Mouse (Mus musculus) limb, embryonic 11.5 days (tissue): ENCODE measurements around the gene Ss18l2. TPM values are rescaled to one million over a fixed set of nuclear protein-coding genes. Genes with fewer than 3 reads are reported as not detected.
A peak's percentile ranks its signal among the peaks of the same experiment; 100 is the strongest.

Source experiments
- ATAC-seq: fragments of 200-750 bp; cut with Nextera tagmentation; 2 replicates; pipeline ENCODE4 v1.8.0; 2017; ENCODE audit warnings: low read depth; ENCODE audit not compliant: insufficient number of reproducible peaks, low FRiP score, low TSS enrichment
- DNase-seq: peaks from one replicate; pipeline ENCODE4 v3.0.0-alpha.2; 2015; ENCODE audit warnings: low spot score
- H3K27ac ChIP-seq: fragments of 300-500 bp; sonication (generic); replicated peaks from 2 replicates; pipeline ENCODE4 v1.5.1; 2014; ENCODE audit warnings: low read depth, mild to moderate bottlenecking, low read length
- H3K27me3 ChIP-seq: fragments of 300-500 bp; sonication (generic); 2 replicates; pipeline ENCODE4 v1.6.1; 2014; ENCODE audit warnings: mild to moderate bottlenecking, low read length, mixed read lengths; ENCODE audit not compliant: control insufficient read depth, insufficient read depth
- H3K36me3 ChIP-seq: fragments of 300-500 bp; sonication (generic); 2 replicates; pipeline ENCODE4 v1.6.1; 2014; ENCODE audit warnings: mild to moderate bottlenecking, low read length, moderate library complexity, mixed read lengths; ENCODE audit not compliant: control insufficient read depth, insufficient read depth
- H3K4me1 ChIP-seq: fragments of 300-500 bp; sonication (generic); 2 replicates; pipeline ENCODE4 v1.6.1; 2014; ENCODE audit warnings: low read length, mixed read lengths; ENCODE audit not compliant: control insufficient read depth, insufficient read depth
- H3K4me2 ChIP-seq: fragments of 300-500 bp; sonication (generic); 2 replicates; pipeline ENCODE4 v1.6.1; 2014; ENCODE audit warnings: low read depth, mild to moderate bottlenecking, moderate library complexity; ENCODE audit not compliant: severe bottlenecking
- H3K4me3 ChIP-seq: fragments of 300-500 bp; sonication (generic); 2 replicates; pipeline ENCODE4 v1.5.1; 2014; ENCODE audit warnings: low read depth, low read length
- H3K9ac ChIP-seq: fragments of 300-500 bp; sonication (generic); 2 replicates; pipeline ENCODE4 v1.6.1; 2014; ENCODE audit warnings: mild to moderate bottlenecking, low read length
- H3K9me3 ChIP-seq: fragments of 300-500 bp; sonication (generic); 2 replicates; pipeline ENCODE4 v1.6.1; 2016; ENCODE audit warnings: low read length; ENCODE audit not compliant: control insufficient read depth
- WGBS: fragments of 180-500 bp; shearing (Covaris S2); extraction: QIAGEN DNeasy Blood & Tissue Kit; methylation state at CpG from one replicate; pipeline ENCODE4 v1.1.7; 2014; 5-methylcytosine and 5-hydroxymethylcytosine counted together
- polyA plus RNA-seq: library from polyadenylated mRNA; unstranded; fragments of >200 nt; fragmentation: Nextera tagmentation; extraction: Ambion mirVana; gene quantifications from 2 replicates; pipeline ENCODE4 v1.2.1, GENCODE M21; 2014

Ss18l2 gene
- polyA plus RNA-seq, 1 experiment from 2014 or later, result 99.8 TPM

GRCm38 (mm10) chr9:121706029-121706675 lies 4.0 kb upstream of the Ss18l2 start:
- no peaks in the 10 kb centered on the region for H3K27me3 ChIP-seq
- no peak overlapping the region for H3K27ac ChIP-seq
- no peaks in the 10 kb centered on the region for H3K9me3 ChIP-seq
- H3K9ac ChIP-seq, result no peak overlapping the region
- peaks cover 14% of the 10 kb centered on the region for H3K4me1 ChIP-seq
- DNase-seq (no peak), ATAC-seq (no peak)
- no peaks in the 10 kb centered on the region for H3K36me3 ChIP-seq
- no peak overlapping the region for H3K4me3 ChIP-seq
- 78% methylated on average over 6 of the region's 6 CpGs for WGBS
- no peak overlapping the region for H3K4me2 ChIP-seq

- Histone ChIP-seq H3K27me3 (no peaks in the 10 kb centered on the region), H3K27ac (no peak overlapping the region), H3K9ac (no peak overlapping the region), H3K4me2 (no peak overlapping the region), H3K4me1 (peaks cover 14% of the 10 kb centered on the region), H3K9me3 (no peaks in the 10 kb centered on the region), H3K36me3 (peaks cover 2% of the 10 kb centered on the region; the same call in 1 of the 2 replicates), H3K4me3 (no peak overlapping the region)
- DNase-seq (no peak), ATAC-seq (no peak)
- WGBS, result 60% methylated on average over 6 of the region's 6 CpGs
Observed at GRCm38 (mm10) chr9:121707801-121708200, 2.3 kb upstream of the Ss18l2 start.

GRCm38 (mm10) chr9:121708506-121709486 lies 1.3 kb upstream of the Ss18l2 start:
- DNase-seq (no peak), ATAC-seq (no peak)
- no peaks in the 10 kb centered on the region for H3K27me3 ChIP-seq
- no peak overlapping the region for H3K4me3 ChIP-seq
- H3K9me3 ChIP-seq, result no peaks in the 10 kb centered on the region
- H3K4me2 ChIP-seq, result no peak overlapping the region
- 76% methylated on average over 7 of the region's 7 CpGs for WGBS
- H3K9ac ChIP-seq, result no peak overlapping the region; the same call in 1 of the 2 replicates
- peaks cover 12% of the 10 kb centered on the region for H3K4me1 ChIP-seq
- H3K27ac ChIP-seq, result no peak overlapping the region
- H3K36me3 ChIP-seq, result peaks cover 7% of the 10 kb centered on the region; the same call in 1 of the 2 replicates

GRCm38 (mm10) chr9:121710584-121710975 lies 451 bp downstream of the Ss18l2 start:
- 2% methylated on average over 18 of the region's 18 CpGs for WGBS
- H3K9me3 ChIP-seq, result no peaks in the 10 kb centered on the region
- peak overlapping the region; percentile 69 for H3K4me2 ChIP-seq
- ATAC-seq (no peak), DNase-seq (no peak)
- H3K27ac ChIP-seq, result peak overlapping the region; percentile 61; the same call in 1 of the 2 replicates
- peak overlapping the region; percentile 87 for H3K4me3 ChIP-seq
- no peaks in the 10 kb centered on the region for H3K27me3 ChIP-seq
- peaks cover 7% of the 10 kb centered on the region; the same call in 1 of the 2 replicates for H3K36me3 ChIP-seq
- peaks cover 2% of the 10 kb centered on the region for H3K4me1 ChIP-seq
- H3K9ac ChIP-seq, result peak overlapping the region; percentile 69

- peaks cover 7% of the 10 kb centered on the region; the same call in 1 of the 2 replicates for H3K36me3 ChIP-seq
- no peak for DNase-seq
- H3K27ac ChIP-seq, result no peak overlapping the region
- no peak overlapping the region for H3K9ac ChIP-seq
- H3K4me2 ChIP-seq, result no peak overlapping the region
- no peak overlapping the region for H3K4me3 ChIP-seq
- no peaks in the 10 kb centered on the region for H3K27me3 ChIP-seq
- H3K9me3 ChIP-seq, result no peaks in the 10 kb centered on the region
- H3K4me1 ChIP-seq, result peaks cover 7% of the 10 kb centered on the region; the same call in 1 of the 2 replicates
- no peak for ATAC-seq
- 84% methylated on average over 2 of the region's 2 CpGs for WGBS
Observed at GRCm38 (mm10) chr9:121717048-121717447, 6.9 kb downstream of the Ss18l2 start.

GRCm38 (mm10) chr9:121718070-121718705 lies 8.1 kb downstream of the Ss18l2 start:
- Histone ChIP-seq H3K27ac (peak overlapping the region; percentile 60; the same call in 1 of the 2 replicates), H3K4me2 (peak overlapping the region; percentile 62), H3K4me3 (peak overlapping the region; percentile 72), H3K4me1 (peaks cover 7% of the 10 kb centered on the region; the same call in 1 of the 2 replicates), H3K9ac (peak overlapping the region; percentile 59), H3K27me3 (no peaks in the 10 kb centered on the region), H3K9me3 (no peaks in the 10 kb centered on the region), H3K36me3 (peaks cover 2% of the 10 kb centered on the region; the same call in 1 of the 2 replicates)
- 69% methylated on average over 15 of the region's 15 CpGs for WGBS
- ATAC-seq (peak; percentile 15; the same call in 1 of the 2 replicates), DNase-seq (no peak)

- Histone ChIP-seq H3K27ac (peak within 1 kb of the TSS; percentile 93), H3K27me3 (no peaks in the 10 kb centered on the region), H3K9ac (peak within 1 kb of the TSS; percentile 91), H3K4me2 (peak within 1 kb of the TSS; percentile 85), H3K36me3 (no peaks in the 10 kb centered on the region), H3K9me3 (no peaks in the 10 kb centered on the region), H3K4me1 (peaks cover 7% of the 10 kb centered on the region; the same call in 1 of the 2 replicates), H3K4me3 (peak within 1 kb of the TSS; percentile 72)
- peak; percentile 97 for DNase-seq
- ATAC-seq, result peak; percentile 99
- WGBS, result under 1% methylated on average over 53 of the region's 61 CpGs
Observed at GRCm38 (mm10) chr9:121718792-121719318, 8.7 kb downstream of the Ss18l2 start, which contains the start of gene Nktr. Nktr (plus strand) TSS chr9:121719169.
